Mouse (Mus musculus) central nervous system, embryonic 14 days (tissue): ENCODE measurements around the gene Gm17660. TPM values are rescaled to one million over a fixed set of nuclear protein-coding genes. Genes with fewer than 3 reads are reported as not detected.

ENCODE experiments used
- polyA plus RNA-seq: library from polyadenylated mRNA; depleted of rRNA; stranded (reverse); fragments of >200 nt; gene quantifications from 2 replicates; pipeline ENCODE4 v1.2.3, GENCODE M21; 2012; rRNA removed

The Gm17660 gene
- not detected in 2 replicates for polyA plus RNA-seq

GRCm38 (mm10) chr5:104077508-104077907 is at the start of gene Gm17660:
TSS of gene Gm17660 (minus strand) at chr5:104077608.

GRCm38 (mm10) chr5:104113491-104114172 is 36.2 kb upstream of the Gm17660 start, which contains the start of gene Sparcl1:
TSS of gene Sparcl1 (minus strand) at chr5:104113733.

GRCm38 (mm10) chr5:104046256-104047199 is 30.9 kb downstream of the Gm17660 start, which contains the start of gene Nudt9:
TSS of gene Nudt9 (plus strand) at chr5:104046306.

GRCm38 (mm10) chr5:104021597-104022378 is 55.6 kb downstream of the Gm17660 start, which contains the start of gene Hsd17b11:
TSS of gene Hsd17b11 (minus strand) at chr5:104021919.

Other genes starting within 250 kb of the Gm17660 start
- 28.2 and 30.0 TPM in 2 replicates for gene Klhl8, start 166.3 kb downstream of the Gm17660 start, polyA plus RNA-seq
- gene Hsd17b13, start 100.2 kb downstream of the Gm17660 start, polyA plus RNA-seq, result not detected in 2 replicates
- 9.1 and 10.8 TPM in 2 replicates for gene Hsd17b11, start 55.7 kb downstream of the Gm17660 start, polyA plus RNA-seq
- 55.4 and 55.6 TPM in 2 replicates for gene Nudt9, start 31.3 kb downstream of the Gm17660 start, polyA plus RNA-seq
- 126 and 134 TPM in 2 replicates for gene Sparcl1, start 36.1 kb upstream of the Gm17660 start, polyA plus RNA-seq
- gene Dspp, start 93.1 kb upstream of the Gm17660 start, polyA plus RNA-seq, result not detected in 2 replicates
- 0.54 and 1.2 TPM in 2 replicates for gene Dmp1, start 125.0 kb upstream of the Gm17660 start, polyA plus RNA-seq
- 27.1 and 44.8 TPM in 2 replicates for gene Ibsp, start 221.6 kb upstream of the Gm17660 start, polyA plus RNA-seq
- not detected in 2 replicates for gene Mepe, start 247.7 kb upstream of the Gm17660 start, polyA plus RNA-seq